Mouse (Mus musculus) kidney, postnatal 0 days (tissue): ENCODE data around the gene Rpl23a. TPM values are rescaled to one million over a fixed set of nuclear protein-coding genes. Genes with fewer than 3 reads are reported as not detected.
"Not testable (repeated sequence)": the region's sequence is repeated elsewhere in the genome, so short reads cannot be mapped to it uniquely, and the experiment has no call there.

Source experiments
- ATAC-seq: fragments of 200-750 bp; cut with Nextera tagmentation; replicated peaks from 2 replicates; pipeline ENCODE4 v1.8.0; 2017; ENCODE audit warnings: low read depth, moderate number of reproducible peaks, moderate TSS enrichment, moderate library complexity; ENCODE audit not compliant: low FRiP score
- DNase-seq: peaks from one replicate; pipeline ENCODE4 v3.0.0-alpha.2; 2016; ENCODE audit warnings: low spot score
- H3K27ac ChIP-seq: fragments of 300-500 bp; sonication (generic); 2 replicates; pipeline ENCODE4 v1.5.1; 2014; ENCODE audit warnings: mild to moderate bottlenecking
- H3K27me3 ChIP-seq: fragments of 300-500 bp; sonication (generic); 2 replicates; pipeline ENCODE4 v1.6.1; 2014; ENCODE audit warnings: low read length, mixed read lengths; ENCODE audit not compliant: insufficient read depth
- H3K36me3 ChIP-seq: fragments of 300-500 bp; sonication (generic); 2 replicates; pipeline ENCODE4 v1.6.1; 2014; ENCODE audit warnings: low read length, mixed read lengths; ENCODE audit not compliant: insufficient read depth
- H3K4me1 ChIP-seq: fragments of 300-500 bp; sonication (generic); replicated peaks from 2 replicates; pipeline ENCODE4 v1.6.1; 2014; ENCODE audit warnings: antibody characterized with exemption, low read length, mixed read lengths; ENCODE audit not compliant: insufficient read depth
- H3K4me2 ChIP-seq: fragments of 300-500 bp; sonication (generic); 2 replicates; pipeline ENCODE4 v1.6.1; 2014; ENCODE audit warnings: mild to moderate bottlenecking, low read length, moderate library complexity, mixed read lengths
- H3K4me3 ChIP-seq: fragments of 300-500 bp; sonication (generic); replicated peaks from 2 replicates; pipeline ENCODE4 v1.5.1; 2014; ENCODE audit warnings: low read depth, low read length
- H3K9ac ChIP-seq: fragments of 300-500 bp; sonication (generic); 2 replicates; pipeline ENCODE4 v1.6.1; 2014; ENCODE audit warnings: low read depth, low read length
- H3K9me3 ChIP-seq: fragments of 300-500 bp; sonication (generic); replicated peaks from 2 replicates; pipeline ENCODE4 v1.6.1; 2016; ENCODE audit warnings: low read length, inconsistent platforms, mixed read lengths
- CTCF ChIP-seq: IDR thresholded peaks from 2 replicates; pipeline ENCODE4 v1.5.1; 2016; ENCODE audit warnings: antibody characterized with exemption, low read depth, mild to moderate bottlenecking, moderate library complexity
- WGBS: fragments of 180-500 bp; shearing (Covaris S2); extraction: QIAGEN DNeasy Blood & Tissue Kit; methylation state at CpG from one replicate; pipeline ENCODE4 v1.1.7; 2014; 5-methylcytosine and 5-hydroxymethylcytosine counted together
- polyA plus RNA-seq: library from polyadenylated mRNA; unstranded; fragments of >200 nt; fragmentation: Nextera tagmentation; extraction: Ambion mirVana; gene quantifications from 2 replicates; pipeline ENCODE4 v1.2.1, GENCODE M21; 2015

Rpl23a gene
- polyA plus RNA-seq, 1 experiment from 2014 or later, result 1,636 TPM

GRCm38 (mm10) chr11:78143520-78143919, 39.9 kb downstream of the Rpl23a start:
- no peak overlapping the region for H3K4me3 ChIP-seq
- H3K9me3 ChIP-seq, result no peaks in the 10 kb centered on the region
- peaks cover 12% of the 10 kb centered on the region; the same call in 1 of the 2 replicates for H3K36me3 ChIP-seq
- H3K27ac ChIP-seq, result peak overlapping the region; percentile 15; the same call in 1 of the 2 replicates
- H3K9ac ChIP-seq, result no peak overlapping the region
- no peaks in the 10 kb centered on the region for H3K4me1 ChIP-seq
- TF ChIP-seq CTCF, result no peak
- no peak for ATAC-seq
- WGBS, result 87% methylated on average over 2 of the region's 2 CpGs
- no peaks in the 10 kb centered on the region for H3K27me3 ChIP-seq
- no peak for DNase-seq
- H3K4me2 ChIP-seq, result no peak overlapping the region

DNA sequence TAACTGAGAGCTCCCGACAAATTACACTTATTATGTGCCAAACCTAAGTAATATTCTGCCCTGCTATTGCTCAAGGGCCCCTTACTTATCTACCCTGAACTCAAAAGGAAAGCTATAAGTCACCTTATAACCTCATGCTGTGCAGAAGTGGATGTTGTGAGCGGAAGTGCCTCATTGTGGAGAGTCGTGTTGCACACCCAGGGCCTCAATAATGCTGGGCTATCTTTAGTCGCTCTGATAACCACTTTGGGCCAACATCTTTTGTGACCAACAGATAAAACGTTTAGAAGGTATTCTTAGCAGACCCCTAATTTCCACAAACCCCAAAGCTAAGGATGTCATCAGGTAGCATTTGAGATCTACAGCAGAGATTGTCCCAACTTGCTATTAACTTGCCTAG, 42.7 kb downstream of the Rpl23a start:
- ATAC-seq (no peak), DNase-seq (no peak)
- Histone ChIP-seq H3K36me3 (peaks cover 5% of the 10 kb centered on the region; the same call in 1 of the 2 replicates), H3K27me3 (no peaks in the 10 kb centered on the region), H3K9ac (no peak overlapping the region), H3K27ac (no peak overlapping the region), H3K4me3 (no peak overlapping the region), H3K4me1 (no peaks in the 10 kb centered on the region), H3K4me2 (no peak overlapping the region), H3K9me3 (no peaks in the 10 kb centered on the region)
- WGBS, result 80% methylated on average over 5 of the region's 5 CpGs
- TF ChIP-seq CTCF, result no peak

DNA sequence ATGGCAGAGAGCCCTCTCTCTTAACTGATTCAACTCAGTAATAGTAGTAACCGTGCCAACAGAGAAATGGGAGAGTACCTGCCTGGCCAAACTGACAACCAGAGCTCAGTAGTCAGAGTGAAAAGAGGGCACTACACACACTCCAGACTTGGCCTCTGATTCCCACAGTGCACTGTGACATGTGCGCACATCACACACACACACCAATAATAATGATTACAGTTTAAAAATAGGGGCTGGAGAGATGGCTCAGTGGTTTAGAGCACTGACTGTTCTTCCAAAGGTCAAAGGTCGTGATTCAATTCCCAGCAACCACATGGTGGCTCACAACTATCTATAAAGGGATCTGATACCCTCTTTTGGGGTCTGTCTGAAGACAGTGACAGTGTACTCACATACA, 45.4 kb downstream of the Rpl23a start:
- no peak overlapping the region for H3K9ac ChIP-seq
- H3K4me2 ChIP-seq, result no peak overlapping the region
- H3K27me3 ChIP-seq, result no peaks in the 10 kb centered on the region
- TF ChIP-seq CTCF, result no peak
- no peaks in the 10 kb centered on the region for H3K4me1 ChIP-seq
- H3K36me3 ChIP-seq, result no peaks in the 10 kb centered on the region
- no peak overlapping the region for H3K4me3 ChIP-seq
- 92% methylated on average over 3 of the region's 3 CpGs for WGBS
- DNase-seq, result no peak
- no peak overlapping the region for H3K27ac ChIP-seq
- no peaks in the 10 kb centered on the region for H3K9me3 ChIP-seq
- ATAC-seq, result no peak

DNA sequence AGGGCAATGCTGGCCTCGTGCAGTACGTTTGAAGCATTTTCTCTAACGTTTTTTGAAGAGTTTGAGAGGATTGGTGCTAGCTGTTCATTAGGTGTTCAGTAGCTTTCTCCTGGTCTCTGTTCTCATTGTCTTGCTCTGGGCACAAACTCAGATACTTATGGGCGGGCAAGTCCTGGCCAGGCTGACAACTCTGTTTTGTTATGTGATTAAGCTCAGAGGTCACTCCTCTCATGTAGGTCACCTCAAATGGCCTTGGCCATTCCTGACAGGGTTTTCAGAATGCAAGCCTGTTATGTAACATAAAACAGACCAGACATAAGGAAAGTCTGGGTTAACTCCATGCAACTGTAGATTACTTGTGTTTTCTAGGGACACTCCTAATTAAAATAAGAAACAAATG, 45.8 kb downstream of the Rpl23a start:
- Histone ChIP-seq H3K36me3 (no peaks in the 10 kb centered on the region), H3K27me3 (no peaks in the 10 kb centered on the region), H3K9ac (no peak overlapping the region), H3K4me2 (no peak overlapping the region), H3K4me1 (no peaks in the 10 kb centered on the region), H3K9me3 (no peaks in the 10 kb centered on the region), H3K27ac (no peak overlapping the region), H3K4me3 (no peak overlapping the region)
- no peak for ATAC-seq
- 84% methylated on average over 4 of the region's 4 CpGs for WGBS
- TF ChIP-seq CTCF, result no peak
- DNase-seq, result no peak

GRCm38 (mm10) chr11:78136132-78136531, 47.3 kb downstream of the Rpl23a start:
- Histone ChIP-seq H3K9ac (no peak overlapping the region), H3K4me3 (no peak overlapping the region), H3K9me3 (no peaks in the 10 kb centered on the region), H3K4me2 (no peak overlapping the region), H3K4me1 (no peaks in the 10 kb centered on the region), H3K27ac (no peak overlapping the region), H3K27me3 (no peaks in the 10 kb centered on the region), H3K36me3 (no peaks in the 10 kb centered on the region)
- no peak for TF ChIP-seq CTCF
- ATAC-seq, result no peak
- no peak for DNase-seq
- 78% methylated on average over 1 of the region's 1 CpGs for WGBS

DNA sequence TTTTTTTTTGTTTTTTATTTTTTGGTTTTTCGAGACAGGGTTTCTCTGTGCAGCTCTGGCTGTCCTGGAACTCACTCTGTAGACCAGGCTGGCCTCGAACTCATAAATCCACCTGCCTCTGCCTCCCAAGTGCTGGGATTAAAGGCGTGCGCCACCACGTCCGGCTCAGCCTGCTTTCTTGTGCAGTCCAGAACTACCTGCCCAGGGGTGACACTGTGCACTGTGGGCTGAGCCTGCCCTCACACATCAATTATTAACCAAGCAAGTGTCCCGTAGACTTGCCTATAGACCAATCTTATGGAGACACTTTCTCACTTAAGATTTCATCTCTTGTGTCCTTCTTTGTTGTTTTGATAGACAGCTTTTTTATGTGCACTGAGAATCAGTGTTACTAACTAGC, 48.1 kb downstream of the Rpl23a start:
- H3K27me3 ChIP-seq, H3K4me3 ChIP-seq, ATAC-seq, H3K27ac ChIP-seq, H3K9me3 ChIP-seq, H3K9ac ChIP-seq, H3K4me1 ChIP-seq, H3K36me3 ChIP-seq, H3K4me2 ChIP-seq, DNase-seq: not testable (repeated sequence)
- 65% methylated on average over 7 of the region's 7 CpGs for WGBS

GRCm38 (mm10) chr11:78134344-78134743, 49.0 kb downstream of the Rpl23a start:
- no peak for TF ChIP-seq CTCF
- Histone ChIP-seq H3K4me2 (no peak overlapping the region), H3K4me3 (no peak overlapping the region), H3K27ac (no peak overlapping the region), H3K4me1 (no peaks in the 10 kb centered on the region), H3K36me3 (no peaks in the 10 kb centered on the region), H3K9me3 (no peaks in the 10 kb centered on the region), H3K27me3 (no peaks in the 10 kb centered on the region), H3K9ac (no peak overlapping the region)
- DNase-seq, result no peak
- ATAC-seq, result no peak
- WGBS, result 63% methylated on average over 3 of the region's 3 CpGs
